21 mouse cellular contexts compared by ENCODE assay signal in genomic region chr2:91645354-91645753, GRCm38 (mm10). TPM values are rescaled to one million over a fixed set of nuclear protein-coding genes. Genes with fewer than 3 reads are reported as not detected.
"Had no signal": no experiment of that assay in that cellular context is flagged by ENCODE, and none has a peak within 500 bp of the region (broad histone marks: within the 10 kb centered on the region; RNA-seq: fewer than 3 reads in every experiment).

No protein-coding gene starts in this region.

- H3K4me3 ChIP-seq: left cerebral cortex, adult 2 months; liver, embryonic 15.5 days; lung, embryonic 15.5 days; megakaryocyte, embryonic 14.5 days; midbrain, embryonic 12.5 days; midbrain, embryonic 15.5 days; neural tube, embryonic 12.5 days; neural tube, embryonic 15.5 days had no signal

- H3K4me2 ChIP-seq: liver, embryonic 15.5 days; lung, embryonic 15.5 days; midbrain, embryonic 12.5 days; midbrain, embryonic 15.5 days; neural tube, embryonic 12.5 days; neural tube, embryonic 15.5 days had no signal

- H3K27me3 ChIP-seq: liver, embryonic 15.5 days; lung, embryonic 15.5 days; megakaryocyte, embryonic 14.5 days; midbrain, embryonic 12.5 days; midbrain, embryonic 15.5 days; neural tube, embryonic 12.5 days; neural tube, embryonic 15.5 days had no signal

- ATAC-seq: intestine, postnatal 0 days; midbrain, embryonic 15.5 days had no signal

- H3K27ac ChIP-seq: left cerebral cortex, adult 2 months; liver, embryonic 15.5 days; lung, embryonic 15.5 days; midbrain, embryonic 12.5 days; midbrain, embryonic 15.5 days; neural tube, embryonic 12.5 days; neural tube, embryonic 15.5 days had no signal

- H3K9ac ChIP-seq: liver, embryonic 15.5 days; lung, embryonic 15.5 days; midbrain, embryonic 12.5 days; midbrain, embryonic 15.5 days; neural tube, embryonic 12.5 days; neural tube, embryonic 15.5 days had no signal

- DNase-seq: kidney, adult 2 months; kidney, postnatal 10 days; kidney, postnatal 36 days; layer of hippocampus, postnatal 36 days; lung, adult 18-20 months; lung, postnatal 10 days; lung, postnatal 36 days; right cerebral cortex, adult 18-20 months; right cerebral cortex, postnatal 14 days; right cerebral cortex, postnatal 4 days; spleen, adult 18-20 months had no signal

- H3K9me3 ChIP-seq: liver, embryonic 15.5 days; lung, embryonic 15.5 days; megakaryocyte, embryonic 14.5 days; midbrain, embryonic 12.5 days; midbrain, embryonic 15.5 days; neural tube, embryonic 12.5 days; neural tube, embryonic 15.5 days had no signal

RNA-seq across cellular contexts. Expression of gene F2, which starts 9.1 kb away (rescaled TPM):
- polyA plus RNA-seq: kidney, embryonic 14.5 days; midbrain, embryonic 12.5 days had no signal
